Mouse (Mus musculus) CH12.LX (cell line): ENCODE data around the gene Dusp6. TPM values are rescaled to one million over a fixed set of nuclear protein-coding genes. Genes with fewer than 3 reads are reported as not detected.

Source experiments
- DNase-seq: peaks from one replicate; pipeline ENCODE4 v3.0.0-alpha.2; 2013; ENCODE audit errors: extremely low read depth
- H3K27ac ChIP-seq: 2 replicates; pipeline ENCODE4 v1.5.1; 2012; ENCODE audit warnings: low read depth, mild to moderate bottlenecking, control low read depth, moderate library complexity; ENCODE audit not compliant: insufficient read depth
- H3K27me3 ChIP-seq: replicated peaks from 2 replicates; pipeline ENCODE3; 2012; ENCODE audit warnings: inconsistent platforms
- H3K36me3 ChIP-seq, 2 experiments: replicated peaks in 1 of 2; 2 replicates each; pipeline versions ENCODE3 to v1.6.1; 2012; ENCODE audit warnings: inconsistent platforms in 1 of 2, low read length in 1 of 2, mild to moderate bottlenecking in 1 of 2, mixed read lengths in 1 of 2, moderate library complexity in 1 of 2; ENCODE audit not compliant: control insufficient read depth in 1 of 2, insufficient read depth in 1 of 2
- H3K4me1 ChIP-seq, 2 experiments: 2 replicates each; pipeline ENCODE4 v1.6.1; 2012; ENCODE audit warnings: inconsistent platforms in 1 of 2, moderate library complexity in 1 of 2; ENCODE audit not compliant: insufficient read depth in 2 of 2, control insufficient read depth in 1 of 2
- H3K4me2 ChIP-seq: 2 replicates; pipeline ENCODE4 v1.6.1; 2012; ENCODE audit warnings: low read depth, mild to moderate bottlenecking, control low read depth; ENCODE audit not compliant: poor library complexity, insufficient read depth, severe bottlenecking
- H3K4me3 ChIP-seq, 3 experiments: fragments of 150-350 bp in 1 of 3; sonication (generic) in 1 of 3; replicated peaks in 1 of 3; 2 replicates each; pipeline versions ENCODE3 to v1.5.1; 2011 to 2012; ENCODE audit warnings: low read depth in 2 of 3, low read length in 2 of 3, mild to moderate bottlenecking in 2 of 3, moderate library complexity in 2 of 3, control low read depth in 1 of 3, improper control_type of control experiment in 1 of 3, inconsistent platforms in 1 of 3, mixed read lengths in 1 of 3; ENCODE audit not compliant: poor library complexity in 1 of 3
- H3K79me2 ChIP-seq: replicated peaks from 2 replicates; pipeline ENCODE4 v1.6.1; 2012; ENCODE audit warnings: mild to moderate bottlenecking, moderate library complexity; ENCODE audit not compliant: control insufficient read depth, poor library complexity, insufficient read depth, severe bottlenecking; ENCODE audit errors: extremely low read depth
- H3K9ac ChIP-seq: 2 replicates; pipeline ENCODE4 v1.6.1; 2012; ENCODE audit warnings: low read depth, mild to moderate bottlenecking, control low read depth, moderate library complexity; ENCODE audit not compliant: insufficient read depth
- H3K9me3 ChIP-seq: replicated peaks from 2 replicates; pipeline ENCODE3; 2012; ENCODE audit warnings: low read length, inconsistent platforms, mixed read lengths
- BHLHE40 ChIP-seq: IDR thresholded peaks from 2 replicates; pipeline ENCODE4 v1.6.1; 2011; ENCODE audit warnings: mild to moderate bottlenecking, low read depth, low read length, improper control_type of control experiment
- CHD1 ChIP-seq: IDR thresholded peaks from 2 replicates; pipeline ENCODE4 v1.6.1; 2012; ENCODE audit warnings: low read depth, low read length, improper control_type of control experiment, inconsistent platforms
- CHD2 ChIP-seq: IDR thresholded peaks from 2 replicates; pipeline ENCODE4 v1.6.1; 2011; ENCODE audit warnings: low read length, improper control_type of control experiment
- CTCF ChIP-seq, 2 experiments: IDR thresholded peaks in 1 of 2; conservative IDR thresholded peaks in 1 of 2; 2 replicates each; pipeline ENCODE4 v1.5.1; 2011 to 2012; ENCODE audit warnings: low read depth in 2 of 2, low read length in 2 of 2, improper control_type of control experiment in 1 of 2, inconsistent platforms in 1 of 2, mild to moderate bottlenecking in 1 of 2, moderate library complexity in 1 of 2
- EP300 ChIP-seq: IDR thresholded peaks from 2 replicates; pipeline ENCODE4 v1.6.1; 2011; ENCODE audit warnings: low read length, improper control_type of control experiment
- IRF4 ChIP-seq: IDR thresholded peaks from 2 replicates; pipeline ENCODE4 v1.6.1; 2014; ENCODE audit warnings: low read depth, mild to moderate bottlenecking, inconsistent platforms, low read length, improper control_type of control experiment
- MAFK ChIP-seq: IDR thresholded peaks from 2 replicates; pipeline ENCODE4 v1.6.1; 2011; ENCODE audit warnings: low read length, improper control_type of control experiment; ENCODE audit not compliant: insufficient replicate concordance
- MAX ChIP-seq: IDR thresholded peaks from 2 replicates; pipeline ENCODE4 v1.6.1; 2011; ENCODE audit warnings: low read length, improper control_type of control experiment
- MEF2A ChIP-seq: IDR thresholded peaks from 2 replicates; pipeline ENCODE4 v1.6.1; 2014; ENCODE audit warnings: low read depth, mild to moderate bottlenecking, inconsistent platforms, low read length, improper control_type of control experiment, borderline replicate concordance
- SIN3A ChIP-seq: IDR thresholded peaks from 2 replicates; pipeline ENCODE4 v1.6.1; 2012; ENCODE audit warnings: low read length, improper control_type of control experiment, inconsistent platforms
- TBP ChIP-seq: conservative IDR thresholded peaks from 2 replicates; pipeline ENCODE4 v1.6.1; 2011; ENCODE audit warnings: low read depth, low read length, improper control_type of control experiment
- TCF12 ChIP-seq: IDR thresholded peaks from 2 replicates; pipeline ENCODE4 v1.6.1; 2014; ENCODE audit warnings: low read depth, mild to moderate bottlenecking, inconsistent platforms, low read length, improper control_type of control experiment
- UBTF ChIP-seq: IDR thresholded peaks from 2 replicates; pipeline ENCODE4 v1.6.1; 2012; ENCODE audit warnings: low read depth, mild to moderate bottlenecking, inconsistent platforms, low read length, improper control_type of control experiment, moderate library complexity
- USF2 ChIP-seq: conservative IDR thresholded peaks from 2 replicates; pipeline ENCODE4 v1.6.1; 2011; ENCODE audit warnings: low read depth, low read length, improper control_type of control experiment
- ZKSCAN1 ChIP-seq: IDR thresholded peaks from 2 replicates; pipeline ENCODE4 v1.6.1; 2012; ENCODE audit warnings: low read depth, inconsistent platforms, low read length, improper control_type of control experiment, borderline replicate concordance
- ZNF384 ChIP-seq: IDR thresholded peaks from 2 replicates; pipeline ENCODE4 v1.6.1; 2012; ENCODE audit warnings: low read depth, low read length, improper control_type of control experiment, inconsistent platforms
- dilution Hi-C: fragments of 300-500 bp; cut with MboI; formaldehyde crosslinking; loops from 2 replicates; pipeline ENCODE4 v1.14.3; 2020; ENCODE audit warnings: low sequenced_read_pairs; ENCODE audit not compliant: extremely low pct_unique_long_range_greater_than_20kb, extremely low pct_ligation_motif_present
- in situ Hi-C: fragments of 300-500 bp; cut with MboI; formaldehyde crosslinking; loops from 3 replicates; pipeline ENCODE4 v1.14.3; 2019; ENCODE audit warnings: low sequenced_read_pairs, low pct_ligation_motif_present, low pct_unique_long_range_greater_than_20kb, mixed read lengths
- polyA plus RNA-seq: library from polyadenylated mRNA; unstranded; fragments of >175 nt; gene quantifications from 2 replicates; pipeline ENCODE4 v1.2.1, GENCODE M21; 2012; ENCODE audit warnings: low read depth; ENCODE audit not compliant: insufficient read length
- total RNA-seq, 2 experiments: library from RNA; depleted of rRNA; stranded (reverse); fragments of 300-350 nt in 1 of 2; fragments of >200 nt in 1 of 2; gene quantifications; 2 replicates each; pipeline ENCODE4 v1.2.3; 2012 to 2014

Gene Dusp6
- total and polyA plus RNA-seq, 3 experiments = 6.1 to 11.6 (median 7.6) TPM

- in situ Hi-C loops (loop anchor here (10.0 kb wide), 1 partner anchor 58 kb away; no protein-coding TSS in a partner anchor), dilution Hi-C loops (no loop called here)
- no peaks in the 10 kb centered on the region for H3K27me3 ChIP-seq
- H3K36me3 ChIP-seq = peaks cover 6 to 7% of the 10 kb centered on the region in 2 experiments
- TF ChIP-seq CHD2 (0 out of 2 replicates have a peak, but pooled peaks have one; percentile 18), TBP (no peak)
- no peak for DNase-seq
- peak overlapping the region; percentile 58 for H3K4me2 ChIP-seq
- peak overlapping the region; percentile 92 for H3K9ac ChIP-seq
- peak overlapping the region; percentile 68 to 79 (median 73) for H3K4me3 ChIP-seq
- H3K9me3 ChIP-seq = no peaks in the 10 kb centered on the region
- peak overlapping the region; percentile 91 for H3K27ac ChIP-seq
- peaks cover 6 to 47% of the 10 kb centered on the region in 2 experiments for H3K4me1 ChIP-seq
- peaks cover 20% of the 10 kb centered on the region for H3K79me2 ChIP-seq
Measured at GRCm38 (mm10) chr10:99262319-99262866, 638 bp upstream of the Dusp6 start.

- Histone ChIP-seq H3K4me3 (peak overlapping the region; percentile 73 to 94 (median 79)), H3K79me2 (peaks cover 20% of the 10 kb centered on the region), H3K9me3 (no peaks in the 10 kb centered on the region), H3K9ac (peak overlapping the region; percentile 71), H3K4me2 (peak overlapping the region; percentile 55), H3K36me3 (peaks cover 6 to 7% of the 10 kb centered on the region in 2 experiments), H3K27me3 (no peaks in the 10 kb centered on the region), H3K4me1 (peaks cover 6 to 47% of the 10 kb centered on the region in 2 experiments), H3K27ac (peak overlapping the region; percentile 44)
- TF ChIP-seq CHD1 (peak; percentile 48; the same call in 1 of the 2 replicates), MAFK (no peak), UBTF (peak; percentile 76), MAX (peak; percentile 16; the same call in 1 of the 2 replicates), IRF4 (0 out of 2 replicates have a peak, but pooled peaks have one; percentile 11), BHLHE40 (peak; percentile 40; the same call in 1 of the 2 replicates)
- in situ Hi-C loops (loop anchor here (10.0 kb wide), 1 partner anchor 59 kb away; no protein-coding TSS in a partner anchor), dilution Hi-C loops (no loop called here)
- peak; percentile 18 for DNase-seq
Measured at GRCm38 (mm10) chr10:99263419-99264221, 589 bp downstream of the Dusp6 start.

GRCm38 (mm10) chr10:99264301-99265010 is 1.4 kb downstream of the Dusp6 start:
- Histone ChIP-seq H3K79me2 (peaks cover 20% of the 10 kb centered on the region), H3K4me2 (peak overlapping the region; percentile 55), H3K4me1 (peaks cover 9 to 54% of the 10 kb centered on the region in 2 experiments), H3K4me3 (peak overlapping the region; percentile 73 to 94 (median 79)), H3K27ac (no peak overlapping the region), H3K9ac (peak overlapping the region; percentile 71), H3K36me3 (peaks cover 6 to 7% of the 10 kb centered on the region in 2 experiments), H3K9me3 (no peaks in the 10 kb centered on the region), H3K27me3 (no peaks in the 10 kb centered on the region)
- in situ Hi-C loops = loop anchor here (10.0 kb wide), 1 partner anchor 60 kb away; no protein-coding TSS in a partner anchor
- dilution Hi-C loops = no loop called here
- no peak for TF ChIP-seq MEF2A
- TF ChIP-seq EP300 = no peak
- TF ChIP-seq ZKSCAN1 = no peak
- peak; percentile 10; the same call in 1 of the 2 replicates for TF ChIP-seq BHLHE40
- TF ChIP-seq CTCF (conservative IDR thresholded peaks at IDR 0.05 in 1 of 2, IDR thresholded peaks at IDR 0.05 in 1 of 2; ENCODE audit: low read depth in 2 of 2, low read length in 2 of 2) = no peak
- TF ChIP-seq USF2 = no peak
- 0 out of 2 replicates have a peak, but pooled peaks have one; percentile 13 for TF ChIP-seq CHD1
- no peak for TF ChIP-seq ZNF384
- no peak for TF ChIP-seq TCF12
- TF ChIP-seq SIN3A = peak; percentile 28; the same call in 1 of the 2 replicates
- DNase-seq = no peak
